Mouse (Mus musculus) left cerebral cortex, postnatal 4 days (tissue): Measurements from ENCODE around the gene Furin. TPM values are rescaled to one million over a fixed set of nuclear protein-coding genes. Genes with fewer than 3 reads are reported as not detected.

ENCODE experiments used
- DNase-seq: peaks from one replicate; pipeline ENCODE4 v3.0.0-alpha.2; 2022
- intact Hi-C: fragments of 180-260 bp; cut with DNase I; formaldehyde crosslinking; loops from one replicate; pipeline ENCODE4 v1.15.1; 2025
- total RNA-seq, 2 experiments: library from RNA; stranded (reverse); gene quantifications; 2 replicates each; pipeline ENCODE4 v1.2.3; 2021

The Furin gene
- 10 to 100 TPM; 41.5 to 44.8 TPM for total RNA-seq

GRCm38 (mm10) chr7:80405188-80405695 is at the start of gene Furin:
Gene Furin, minus strand, starts transcription at chr7:80405436.
- intact Hi-C loops, result no loop called here
- no peak for DNase-seq

GRCm38 (mm10) chr7:80454786-80455185 is 49.5 kb upstream of the Furin start:
- intact Hi-C loops, result no loop called here
- DNase-seq, result no peak

DNA sequence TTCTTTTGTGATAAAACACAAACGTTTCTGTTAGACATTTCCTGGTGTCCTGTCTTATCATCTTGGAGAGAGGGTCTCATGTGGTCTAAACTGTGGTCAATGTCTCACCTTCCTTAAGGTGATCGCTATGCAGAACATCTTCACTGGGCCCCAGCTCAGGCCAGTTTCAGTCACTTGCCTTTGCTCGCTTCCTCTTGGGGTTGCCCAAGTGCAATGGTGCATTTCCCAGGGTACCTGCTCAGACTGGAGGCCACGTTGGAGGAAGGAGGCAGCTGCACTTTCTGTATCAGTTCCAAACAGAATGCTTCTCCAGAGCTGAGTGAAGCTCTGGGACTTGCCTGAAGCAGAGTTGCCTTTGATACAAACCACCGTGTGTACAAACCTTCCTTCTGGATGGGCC is 48.8 kb upstream of the Furin start:
- intact Hi-C loops, result no loop called here
- DNase-seq, result no peak

DNA sequence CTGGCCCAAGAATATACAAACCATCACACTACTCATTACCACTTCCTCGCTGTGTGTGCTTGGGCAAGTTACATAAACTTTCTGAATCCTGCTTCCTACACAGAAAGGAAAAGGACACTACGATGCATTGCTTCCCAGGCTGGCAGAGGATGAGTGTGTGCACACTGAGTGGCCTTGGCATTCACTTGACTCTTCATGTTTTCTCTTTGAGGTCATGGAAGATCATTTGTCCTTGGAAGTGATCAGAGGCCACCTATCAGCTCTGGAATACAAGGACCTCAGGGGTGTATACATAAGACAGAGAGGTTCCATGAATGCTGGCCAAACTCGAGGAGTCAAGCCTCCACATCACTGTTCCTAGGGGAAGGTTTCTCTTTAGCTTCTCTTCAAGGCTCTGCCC is 47.9 kb upstream of the Furin start:
- no peak for DNase-seq
- intact Hi-C loops, result no loop called here

DNA sequence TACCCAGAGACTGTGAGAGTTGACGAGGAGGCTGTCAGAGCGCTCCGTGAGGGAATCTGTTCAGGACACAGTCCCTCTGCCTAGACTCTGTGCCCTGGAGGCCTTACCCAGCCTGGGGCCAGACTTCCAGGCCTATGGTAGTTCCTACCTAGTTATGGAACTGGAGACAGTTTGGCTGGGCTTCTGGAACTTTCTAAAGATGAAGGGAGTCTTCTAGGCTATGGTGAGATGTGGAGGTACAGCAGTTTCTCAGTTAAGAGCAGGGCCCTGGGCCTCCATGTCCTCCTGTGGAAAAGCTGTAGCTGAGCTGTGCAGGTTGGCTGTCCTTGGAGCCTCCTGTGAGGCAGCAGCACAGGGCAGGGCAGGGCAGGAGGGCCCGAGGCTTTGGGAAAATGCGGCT is 47.0 kb upstream of the Furin start:
- no peak for DNase-seq
- intact Hi-C loops, result no loop called here

GRCm38 (mm10) chr7:80451550-80452232 is 46.5 kb upstream of the Furin start:
- intact Hi-C loops, result no loop called here
- DNase-seq, result no peak

- DNase-seq, result no peak
- intact Hi-C loops, result no loop called here
These were observed 45.1 kb upstream of the Furin start for GRCm38 (mm10) chr7:80450354-80450753.

DNA sequence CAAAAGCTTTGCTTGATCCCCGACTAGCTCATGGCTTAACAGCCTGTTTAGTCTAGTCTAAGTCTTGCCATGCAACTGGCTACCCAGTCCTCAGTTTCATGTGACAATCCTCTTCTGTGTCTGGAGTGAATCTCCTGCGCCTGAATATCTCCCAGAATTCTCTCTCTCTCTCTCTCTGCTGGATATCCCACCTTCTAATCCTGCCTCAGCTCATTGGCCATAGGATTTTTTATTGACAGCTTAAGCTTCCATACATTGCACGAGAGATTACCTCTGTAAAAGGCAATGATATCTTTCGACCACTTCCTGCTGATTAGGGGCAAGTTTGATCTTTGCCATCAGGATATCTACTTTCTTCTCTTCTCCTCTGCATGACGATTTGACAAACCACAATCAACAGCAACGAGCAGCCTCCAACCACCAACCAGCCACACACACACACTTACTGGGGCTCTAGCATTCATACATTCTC is 44.4 kb upstream of the Furin start:
- DNase-seq, result no peak
- intact Hi-C loops, result no loop called here

GRCm38 (mm10) chr7:80447336-80447735 is 42.1 kb upstream of the Furin start:
- intact Hi-C loops, result no loop called here
- no peak for DNase-seq

DNA sequence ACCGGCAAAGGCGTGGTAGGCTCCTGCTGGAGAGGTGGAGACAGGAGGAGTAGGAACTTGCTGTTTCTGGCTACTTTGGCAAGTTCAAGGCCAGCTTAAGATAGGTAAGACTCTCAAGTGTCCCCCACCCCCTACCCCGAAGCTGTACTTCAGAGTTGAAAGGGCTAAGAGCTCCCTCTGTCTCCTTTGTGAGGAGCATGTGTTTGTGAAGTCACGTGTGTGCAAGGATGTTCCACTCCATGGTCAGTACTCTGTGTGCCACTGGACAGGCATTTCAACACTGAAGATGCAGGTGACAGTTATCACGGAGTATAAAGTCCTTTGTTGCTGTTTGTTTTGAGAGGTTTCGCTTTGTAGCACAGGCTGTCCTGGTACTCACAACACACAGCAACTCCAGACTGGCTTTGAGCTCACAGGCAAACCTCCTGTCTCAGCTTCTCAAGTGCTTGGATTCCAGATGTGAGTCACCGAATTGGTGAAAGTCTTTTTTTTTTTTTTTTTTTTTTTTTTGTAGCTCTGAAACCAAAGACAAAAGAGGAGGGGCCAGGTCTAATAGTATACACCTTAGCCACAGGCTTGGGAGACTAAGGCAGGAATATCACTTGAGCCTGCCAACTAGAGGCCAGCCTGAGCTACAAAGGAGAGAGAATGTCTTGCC is 41.1 kb upstream of the Furin start:
- intact Hi-C loops, result no loop called here
- no peak for DNase-seq

- intact Hi-C loops, result no loop called here
- DNase-seq, result no peak
These were observed 40.3 kb upstream of the Furin start for GRCm38 (mm10) chr7:80445492-80445891.

DNA sequence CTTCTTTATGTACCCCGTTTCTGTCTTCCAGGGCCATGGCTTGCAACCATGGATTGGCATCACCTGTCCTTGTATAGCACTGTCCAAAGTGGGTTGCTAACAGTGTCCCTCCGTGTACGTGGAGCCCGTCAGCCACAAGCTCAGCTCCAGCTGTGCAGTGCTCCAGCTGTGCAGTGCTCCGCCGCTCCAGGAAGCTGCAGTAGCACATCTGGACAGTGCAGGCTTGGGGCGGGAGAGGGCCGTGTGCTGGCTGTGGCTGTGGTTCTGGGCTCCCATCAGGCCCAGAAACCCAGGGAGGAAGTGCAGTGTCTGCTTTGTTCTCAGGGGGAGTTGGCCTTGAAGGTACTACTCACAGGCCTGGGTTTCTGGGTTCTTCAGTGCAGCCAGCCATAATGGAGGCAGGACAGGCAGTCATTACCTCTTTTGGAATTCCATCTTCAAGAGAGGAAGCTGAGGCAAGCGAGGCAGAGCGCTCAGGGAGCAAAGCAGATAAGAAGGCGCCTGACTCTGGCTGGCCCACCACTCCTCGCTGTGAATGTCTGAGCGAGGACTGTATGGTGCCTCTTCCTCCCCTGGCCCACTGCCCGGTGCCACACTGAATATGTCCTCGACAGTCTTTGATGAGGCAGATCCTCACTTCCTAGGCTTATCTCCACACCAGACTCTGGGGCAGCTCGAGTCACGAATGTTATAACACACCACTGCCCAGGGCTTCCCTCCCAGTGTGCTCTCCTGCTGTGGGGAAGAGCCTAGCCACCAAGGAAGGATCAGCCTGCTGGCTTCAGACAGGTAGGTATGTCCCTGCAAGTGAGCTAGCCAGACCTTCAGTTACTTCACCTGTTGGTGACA is 39.4 kb upstream of the Furin start:
- peak; percentile 51 for DNase-seq
- intact Hi-C loops, result no loop called here

DNA sequence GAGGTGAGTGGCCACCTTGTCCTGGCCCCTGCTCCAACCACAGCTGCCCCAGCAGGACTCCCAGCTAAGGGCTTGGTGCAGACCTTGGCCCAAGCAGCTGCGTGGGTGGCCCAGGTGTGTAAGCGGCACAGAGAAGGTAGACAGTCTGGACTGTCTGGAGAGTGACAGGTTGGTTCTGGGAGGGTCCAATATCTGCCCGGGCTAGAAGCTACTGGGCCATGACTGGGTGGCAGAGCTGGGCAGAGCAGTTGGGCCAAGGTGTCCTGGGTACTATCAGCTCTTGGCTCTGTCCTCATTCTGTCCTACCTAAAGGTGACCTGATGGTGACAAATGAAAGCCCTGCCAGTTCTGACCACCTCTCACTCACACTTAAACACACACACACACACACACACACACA is 37.9 kb upstream of the Furin start:
- DNase-seq, result no peak
- intact Hi-C loops, result no loop called here

- DNase-seq, result peak; percentile 72
- intact Hi-C loops, result no loop called here
These were observed 37.0 kb upstream of the Furin start for GRCm38 (mm10) chr7:80441986-80442904.

DNA sequence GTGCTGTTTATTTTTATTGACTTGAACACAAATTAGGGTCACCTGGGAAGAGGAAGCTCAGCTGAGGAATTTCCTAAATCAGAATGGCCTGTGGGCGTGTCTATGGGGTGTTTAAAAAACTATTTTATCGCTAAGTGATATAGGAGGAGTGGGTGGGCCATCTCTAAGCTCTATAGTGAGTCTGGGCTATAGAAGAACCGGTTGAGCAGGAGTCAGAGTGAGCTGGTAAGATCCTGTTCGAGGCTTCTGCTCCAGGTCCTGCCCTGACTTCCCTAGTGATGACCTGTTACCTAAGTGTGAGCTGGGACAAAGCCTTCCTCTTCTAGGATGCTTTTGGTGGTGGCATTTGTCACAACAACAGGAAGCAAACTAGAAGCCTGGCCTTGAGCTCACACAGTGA is 35.4 kb upstream of the Furin start:
- intact Hi-C loops, result no loop called here

GRCm38 (mm10) chr7:80439789-80440488 is 34.7 kb upstream of the Furin start:
- DNase-seq, result peak; percentile 70
- intact Hi-C loops, result no loop called here

More for the DNA sequence above, 35.4 kb upstream of the Furin start:
- DNase-seq, result no peak

GRCm38 (mm10) chr7:80439032-80439760 is 34.0 kb upstream of the Furin start:
- intact Hi-C loops, result no loop called here
- peak; percentile 45 for DNase-seq

DNA sequence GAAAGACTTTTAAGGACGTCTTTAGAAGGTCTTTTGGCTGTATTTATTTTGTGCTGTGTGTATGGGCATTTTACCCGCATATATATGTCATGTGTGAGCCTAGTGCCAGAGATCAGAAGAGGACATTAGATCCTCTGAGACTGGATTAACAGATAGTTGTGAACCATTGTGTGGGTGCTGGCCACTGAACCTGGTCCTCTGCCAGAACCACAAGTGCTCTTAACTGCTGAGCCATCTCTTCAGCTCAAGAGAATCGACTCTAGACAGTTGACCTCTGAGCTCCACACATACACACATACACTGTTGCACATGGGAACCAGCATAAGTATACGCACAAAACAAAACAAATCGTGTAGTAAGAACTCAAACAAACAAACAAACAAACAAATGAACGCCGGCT is 31.3 kb upstream of the Furin start:
- intact Hi-C loops, result no loop called here
- no peak for DNase-seq

DNA sequence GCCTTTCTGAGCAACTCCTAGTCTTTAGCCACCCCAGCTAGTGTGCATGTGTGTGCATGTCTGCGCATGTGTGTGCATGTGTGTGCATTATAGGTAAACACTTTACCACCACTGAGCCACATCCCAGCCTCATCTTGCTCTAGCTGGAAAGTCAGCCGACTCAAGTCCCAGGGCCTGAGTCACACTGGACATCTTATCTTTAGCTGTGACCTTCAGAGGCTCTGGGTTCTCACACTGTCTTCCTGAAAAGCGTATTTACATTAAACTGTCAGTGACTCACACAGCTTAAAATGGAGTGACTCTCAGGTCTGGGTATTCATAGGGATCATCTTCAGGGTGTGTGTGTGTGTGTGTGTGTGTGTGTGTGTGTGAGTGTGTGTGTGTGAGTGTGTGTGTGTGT is 30.4 kb upstream of the Furin start:
- intact Hi-C loops, result no loop called here
- DNase-seq, result no peak
